Mouse (Mus musculus): ENCODE measurements around the gene Thsd7b.

The Thsd7b gene

DNA sequence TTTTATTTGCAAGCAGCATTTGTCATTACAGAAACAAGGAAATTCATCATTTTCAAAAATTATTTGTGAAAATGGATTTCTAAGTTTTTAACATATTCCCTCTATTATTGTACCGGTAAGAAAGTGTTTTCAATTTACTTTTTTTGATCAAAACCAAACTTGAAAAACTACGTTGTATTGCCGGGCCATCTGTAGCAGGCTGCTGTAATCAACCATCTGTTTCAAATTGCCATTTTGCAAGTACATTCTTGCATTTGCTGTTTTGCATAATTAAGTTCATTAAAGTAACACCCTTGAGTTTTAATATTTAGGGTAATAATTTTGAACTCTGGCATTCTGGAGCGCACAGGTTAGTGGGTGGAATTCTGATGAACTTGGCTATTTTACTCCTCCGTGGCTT lies 246.6 kb downstream of the Thsd7b start:
- no peak for DNase-seq (ENCODE audit: low spot score in 2 of 2)

DNA sequence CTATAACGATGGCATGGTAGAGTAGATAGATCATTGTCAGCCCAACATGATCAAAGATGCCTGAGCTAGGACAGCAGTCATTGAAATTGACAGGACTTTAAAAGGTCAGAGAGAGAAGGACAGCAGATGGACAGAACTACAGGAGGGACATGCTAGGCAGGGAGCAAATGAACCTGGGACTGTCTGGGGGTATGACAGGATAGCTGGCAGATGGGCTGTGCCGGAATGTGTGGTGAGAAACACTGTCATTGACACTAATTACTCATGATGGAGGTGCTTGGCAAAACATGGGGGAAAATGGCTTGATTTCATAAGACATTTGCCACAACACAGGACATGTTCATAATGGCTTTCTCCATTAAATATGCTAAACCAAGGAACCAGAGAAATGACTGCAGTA lies 253.9 kb downstream of the Thsd7b start:
- DNase-seq (ENCODE audit: low spot score in 2 of 2): no peak

DNA sequence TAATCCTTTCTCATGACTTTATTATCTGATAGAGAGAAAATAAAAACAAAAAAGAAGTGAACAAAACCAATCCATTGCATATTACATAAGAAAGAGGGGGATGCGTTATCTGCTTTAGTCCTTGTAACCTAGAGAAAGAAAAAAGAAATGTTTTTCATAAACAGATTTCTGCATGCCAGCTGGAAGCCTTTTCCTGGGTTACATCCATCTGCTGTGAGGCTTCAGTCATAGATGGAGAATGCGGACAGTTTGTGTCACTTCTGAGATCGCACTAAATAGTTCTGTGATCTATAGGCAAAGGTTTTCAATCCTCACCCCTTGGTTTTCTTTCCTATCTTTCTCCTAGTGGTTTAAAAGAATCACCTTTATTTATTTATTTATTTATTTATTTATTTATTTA lies 259.1 kb downstream of the Thsd7b start:
- DNase-seq (ENCODE audit: low spot score in 2 of 2): no peak

- no peak for DNase-seq (ENCODE audit: low spot score in 2 of 2)
These were observed 265.4 kb downstream of the Thsd7b start for GRCm38 (mm10) chr1:129538508-129538907.

DNA sequence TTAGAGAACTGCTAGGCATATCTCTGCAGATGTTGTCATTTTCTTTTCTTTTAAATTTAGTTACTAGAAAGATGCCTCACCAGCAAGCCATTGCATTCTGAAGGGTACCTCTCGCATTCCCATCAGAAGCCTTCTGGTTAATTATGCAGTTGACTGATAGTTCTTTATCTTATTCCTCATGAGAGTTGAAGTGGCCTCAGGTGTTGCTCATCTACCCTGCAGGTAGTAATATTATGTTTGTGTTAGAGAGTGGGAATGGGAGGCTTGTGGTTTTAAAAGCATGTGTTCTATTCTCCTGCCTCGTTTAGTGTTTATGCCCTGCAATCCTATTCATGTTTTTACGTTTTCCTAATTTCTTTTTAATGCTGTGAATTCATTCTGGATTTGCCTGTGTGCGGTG lies 265.9 kb downstream of the Thsd7b start:
- DNase-seq (ENCODE audit: low spot score in 2 of 2): no peak

DNA sequence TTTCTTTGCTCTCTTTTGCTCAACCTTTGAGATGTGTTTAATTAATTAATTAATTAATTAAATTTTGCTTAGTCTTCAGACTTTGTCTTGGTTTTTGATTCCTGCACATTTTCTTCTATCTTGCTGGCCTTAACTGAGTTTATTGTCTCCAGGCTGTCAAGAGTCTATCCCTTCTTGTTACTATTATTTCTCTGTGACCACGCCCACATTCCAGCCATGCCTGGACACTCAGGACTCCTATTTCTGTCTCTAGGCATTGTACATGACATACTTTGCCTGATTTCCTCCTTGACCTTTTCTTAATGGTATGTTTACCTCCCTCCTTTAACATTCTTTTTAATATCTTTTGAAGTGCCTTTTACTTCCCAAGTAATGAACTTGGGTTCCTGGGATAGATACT lies 267.6 kb downstream of the Thsd7b start:
- DNase-seq (ENCODE audit: low spot score in 2 of 2): no peak

DNA sequence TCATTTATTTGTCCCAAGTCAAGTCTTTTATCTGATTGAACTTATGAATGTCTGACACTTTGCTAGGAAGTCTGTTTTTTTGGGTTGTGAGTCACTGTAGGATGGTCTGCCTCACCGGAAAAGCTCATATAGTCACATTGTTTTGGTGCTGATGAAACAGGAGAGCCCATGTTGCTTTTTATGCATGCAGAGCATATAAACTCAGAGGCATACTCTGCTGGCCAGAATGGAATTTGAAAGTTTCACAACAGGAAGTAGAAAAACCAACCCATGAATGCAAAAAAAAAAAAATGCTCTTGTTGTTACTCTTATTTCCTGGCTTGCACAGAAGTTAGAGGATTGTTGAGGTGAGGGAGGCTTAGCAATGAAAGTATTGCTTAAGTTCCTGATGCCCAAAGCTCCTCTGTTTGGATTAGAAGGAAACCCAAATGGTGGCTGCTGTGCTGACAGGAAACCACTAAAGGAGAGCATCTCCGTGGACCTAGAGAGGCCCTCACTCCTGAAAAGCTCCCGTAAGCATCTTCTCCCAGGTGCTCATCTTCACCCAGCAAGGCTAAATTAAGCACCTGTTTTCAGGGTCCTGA lies 269.6 kb downstream of the Thsd7b start:
- DNase-seq (ENCODE audit: low spot score in 2 of 2): no peak

DNA sequence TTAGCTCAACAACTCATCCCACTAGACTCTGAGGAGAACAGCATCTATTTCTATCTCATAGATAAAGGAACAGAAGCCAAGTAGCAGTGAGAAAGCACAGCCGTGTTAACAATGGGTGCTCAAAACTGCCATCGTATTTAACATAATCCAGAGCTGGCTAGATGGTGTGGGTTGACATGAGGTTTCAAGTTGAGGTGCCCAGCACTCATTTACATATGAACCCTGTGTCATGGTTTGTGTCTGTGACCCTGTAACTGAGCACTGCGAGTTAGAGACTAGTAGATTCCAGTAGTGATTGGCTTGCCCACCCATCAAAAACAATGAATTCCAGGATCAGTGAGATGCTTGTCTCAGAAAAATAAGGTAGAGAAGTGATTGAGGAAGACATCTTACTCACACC lies 270.1 kb downstream of the Thsd7b start:
- DNase-seq (ENCODE audit: low spot score in 2 of 2): no peak

GRCm38 (mm10) chr1:129558054-129558453 lies 285.0 kb downstream of the Thsd7b start:
- no peak for DNase-seq (ENCODE audit: low spot score in 2 of 2)

- DNase-seq (ENCODE audit: low spot score in 2 of 2): no peak
These were observed 286.0 kb downstream of the Thsd7b start for GRCm38 (mm10) chr1:129559137-129559536.

DNA sequence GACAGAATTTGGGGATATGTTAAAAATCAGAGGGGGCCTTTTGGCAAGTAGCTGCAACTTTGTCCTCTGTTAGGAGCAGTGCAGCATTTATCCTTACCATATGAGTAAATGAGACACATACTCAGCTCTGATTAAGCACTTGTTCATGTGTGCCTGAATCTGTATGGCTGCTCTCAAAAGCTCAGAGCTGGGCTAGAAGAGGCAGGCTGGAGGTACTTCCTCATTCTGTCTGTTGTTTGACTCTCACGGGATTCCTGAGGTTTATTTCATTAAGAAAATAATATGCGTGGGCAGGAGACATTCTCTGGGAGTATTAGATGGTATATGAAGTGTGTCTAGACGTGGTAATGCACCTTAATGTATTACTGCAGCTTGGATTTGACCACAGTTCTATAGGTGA lies 286.7 kb downstream of the Thsd7b start:
- DNase-seq (ENCODE audit: low spot score in 2 of 2): no peak

DNA sequence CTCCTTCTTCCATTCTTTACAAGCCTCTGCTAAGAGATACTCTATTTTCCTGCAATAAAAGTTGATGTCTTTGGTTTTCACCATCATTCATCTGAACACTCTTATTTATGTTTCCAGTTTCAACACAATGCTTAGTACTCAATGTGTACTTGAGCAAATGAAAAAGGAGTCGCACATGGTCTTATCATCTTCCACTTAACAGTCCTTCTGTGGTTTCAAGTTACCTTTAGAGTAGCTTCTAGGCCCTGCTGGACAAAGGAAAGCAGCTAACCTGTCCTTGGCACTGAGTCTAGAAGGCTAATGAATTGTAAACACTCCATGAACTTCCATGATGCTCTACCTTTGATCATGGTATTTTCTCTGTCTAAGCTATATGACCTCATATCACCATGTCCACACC lies 289.6 kb downstream of the Thsd7b start:
- no peak for DNase-seq (ENCODE audit: low spot score in 2 of 2)

GRCm38 (mm10) chr1:129570522-129570921 lies 297.4 kb downstream of the Thsd7b start:
- no peak for DNase-seq (ENCODE audit: low spot score in 2 of 2)

DNA sequence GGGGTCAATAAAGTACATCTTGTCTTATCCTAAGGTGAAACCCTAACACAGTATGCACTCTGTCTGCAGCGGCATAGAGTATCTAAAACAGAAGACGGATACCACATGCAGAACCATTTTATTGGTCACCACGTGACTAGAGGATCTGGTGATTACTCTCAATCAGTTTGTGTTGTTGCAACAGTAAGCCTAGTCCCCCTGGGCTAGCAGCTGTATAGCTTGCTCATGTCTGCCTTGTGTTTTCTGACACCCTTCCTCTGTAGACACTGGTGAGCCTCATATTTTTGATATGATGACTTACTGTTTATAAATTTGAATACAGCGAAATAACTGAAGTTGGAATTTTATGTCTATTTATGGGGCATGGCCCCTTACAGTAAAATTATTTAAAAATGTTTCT lies 306.9 kb downstream of the Thsd7b start:
- DNase-seq (ENCODE audit: low spot score in 2 of 2): no peak

GRCm38 (mm10) chr1:129586635-129587034 lies 313.5 kb downstream of the Thsd7b start:
- no peak for DNase-seq (ENCODE audit: low spot score in 2 of 2)

GRCm38 (mm10) chr1:129589366-129590002 lies 316.4 kb downstream of the Thsd7b start:
- no peak for DNase-seq (ENCODE audit: low spot score in 2 of 2)

- DNase-seq (ENCODE audit: low spot score in 2 of 2): no peak
These were observed 322.3 kb downstream of the Thsd7b start for GRCm38 (mm10) chr1:129595447-129595846.

DNA sequence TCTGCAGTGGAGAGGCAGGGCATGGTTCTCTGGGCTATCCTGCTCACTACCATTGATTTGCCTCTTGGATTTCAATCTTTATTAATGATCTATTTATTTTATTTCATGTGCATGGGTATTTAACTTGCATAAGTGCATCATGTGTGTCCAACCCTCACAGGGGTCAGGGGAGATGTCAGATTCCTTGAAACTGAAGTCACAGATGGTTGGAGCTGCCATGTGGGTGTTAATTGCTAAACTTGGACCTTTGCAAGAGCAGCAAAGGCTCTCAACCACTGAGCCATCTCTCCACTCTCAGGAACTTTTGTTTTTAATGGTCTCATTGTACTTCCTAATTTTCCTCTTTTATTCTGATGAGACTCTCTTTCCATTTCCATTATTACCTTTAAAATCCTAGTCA lies 327.8 kb downstream of the Thsd7b start:
- DNase-seq (ENCODE audit: low spot score in 2 of 2): no peak

- DNase-seq (ENCODE audit: low spot score in 2 of 2): peak; percentile 16 to 21
These were observed 329.2 kb downstream of the Thsd7b start for GRCm38 (mm10) chr1:129602284-129602683.

GRCm38 (mm10) chr1:129608395-129608794 lies 335.3 kb downstream of the Thsd7b start:
- no peak for DNase-seq (ENCODE audit: low spot score in 2 of 2)

GRCm38 (mm10) chr1:129616080-129616479 lies 343.0 kb downstream of the Thsd7b start:
- no peak for DNase-seq (ENCODE audit: low spot score in 2 of 2)

- no peak for DNase-seq (ENCODE audit: low spot score in 2 of 2)
These were observed 346.6 kb downstream of the Thsd7b start for GRCm38 (mm10) chr1:129619440-129620301.

- DNase-seq (ENCODE audit: low spot score in 2 of 2): no peak
These were observed 351.4 kb downstream of the Thsd7b start for GRCm38 (mm10) chr1:129624519-129624918.

Measured in right cerebral cortex, adult 2 months (tissue).